Mouse (Mus musculus) frontal cortex, postnatal 36 days (tissue): ENCODE results near the gene Arid1b.
A peak's percentile ranks its signal among the peaks of the same experiment; 100 is the strongest.

Source experiments
- DNase-seq, 2 experiments: peaks; one replicate each; pipeline ENCODE4 v3.0.0; 2022; ENCODE audit warnings: low spot score in 2 of 2

Arid1b gene

DNA sequence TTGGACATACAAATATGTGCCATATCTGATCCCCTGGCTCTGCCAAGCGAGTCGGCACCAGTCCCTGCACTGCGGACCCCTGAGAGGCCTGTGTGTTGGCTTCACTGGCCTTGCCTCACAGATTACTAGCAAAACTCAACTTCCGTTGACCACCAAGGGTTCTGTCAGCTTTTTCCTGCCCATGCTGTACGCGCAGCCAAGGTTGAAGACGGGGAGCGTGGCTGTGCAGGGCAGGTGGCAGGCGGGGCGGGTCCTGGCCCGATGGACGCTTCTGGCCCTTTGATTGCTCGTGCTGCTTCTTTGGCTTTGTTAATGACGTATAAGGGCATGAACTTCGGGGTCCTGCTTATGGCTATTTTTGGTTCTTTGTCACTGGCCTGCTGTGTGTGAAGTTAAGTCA, 253.6 kb downstream of the Arid1b start:
- no peak for DNase-seq

DNA sequence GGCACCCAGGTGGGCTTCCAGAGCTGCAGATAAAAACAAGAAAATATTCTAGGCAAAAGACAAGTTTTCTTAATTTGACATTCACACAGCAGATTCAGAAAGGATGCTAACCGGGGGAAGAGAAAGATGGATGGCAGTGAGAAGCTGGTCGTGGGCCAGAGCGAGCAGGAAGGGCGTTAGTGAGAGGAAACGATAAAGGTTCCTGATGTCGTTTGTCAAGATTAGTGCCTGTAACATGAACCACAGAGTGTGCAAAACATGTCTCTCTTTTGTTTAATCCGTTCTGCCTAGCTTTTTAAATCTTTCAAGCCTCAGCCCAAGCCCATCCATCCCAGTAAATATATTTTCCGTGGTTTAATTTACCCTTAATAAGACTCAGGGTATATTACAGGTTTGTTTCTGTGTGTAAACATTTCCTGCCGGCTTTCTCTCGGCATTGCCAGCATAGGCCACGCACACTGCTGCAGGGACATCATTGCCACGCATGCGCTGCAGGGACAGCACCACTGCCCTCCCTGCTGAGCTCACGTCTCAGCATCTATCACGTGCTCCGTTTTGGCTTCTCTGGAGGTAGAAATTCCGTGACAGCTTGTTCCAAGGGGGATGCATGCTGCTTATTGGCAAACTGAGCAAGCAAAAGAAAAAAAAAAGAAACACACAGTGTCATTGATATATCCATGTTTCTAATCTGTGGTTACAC, 255.0 kb downstream of the Arid1b start:
- peak; percentile 27 to 66 for DNase-seq

DNA sequence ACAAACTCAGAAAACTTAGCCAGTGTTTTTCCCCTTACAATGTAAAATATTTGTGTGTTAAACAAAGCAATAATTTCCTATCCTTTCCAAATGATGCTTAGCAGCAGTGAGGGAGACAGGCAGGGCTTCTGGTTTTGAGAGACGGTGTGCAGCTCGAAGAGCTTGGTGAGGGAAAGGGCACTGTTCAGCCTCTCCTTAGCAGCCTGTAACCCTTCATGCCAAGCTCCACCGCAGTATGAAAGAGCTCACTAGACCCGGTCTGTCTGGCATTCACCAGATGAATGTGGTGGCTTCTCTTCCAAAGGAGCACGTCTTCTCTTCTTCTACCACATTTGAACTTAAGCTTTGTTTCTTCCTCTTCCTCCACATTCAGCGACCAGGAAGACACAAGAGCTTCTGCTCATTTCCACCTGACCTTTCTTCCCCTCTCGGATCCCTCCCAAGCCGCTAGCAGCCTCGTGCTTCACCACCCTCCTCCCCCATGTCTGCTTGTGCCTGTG, 255.6 kb downstream of the Arid1b start:
- DNase-seq = no peak

DNA sequence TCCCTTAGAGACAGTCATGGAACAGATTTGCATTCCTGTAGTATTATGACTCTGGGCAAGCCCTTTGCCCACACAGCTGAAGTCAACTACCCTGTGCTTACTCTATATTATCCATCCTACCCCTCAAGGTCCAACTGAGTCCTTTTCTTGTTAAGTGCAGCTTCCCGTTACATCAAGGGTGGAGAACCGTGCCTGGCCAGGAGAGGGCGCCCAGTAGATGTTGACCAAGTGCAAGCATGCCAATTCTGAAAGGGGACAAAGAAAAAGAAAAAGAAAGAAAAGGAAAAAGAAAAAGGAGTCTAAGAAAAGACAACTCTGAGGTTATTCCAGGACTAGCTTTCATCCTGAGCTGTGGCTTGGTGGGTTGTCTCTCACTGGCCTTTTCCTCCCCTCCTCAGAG, 258.3 kb downstream of the Arid1b start:
- peak; percentile 75 to 85 for DNase-seq

DNA sequence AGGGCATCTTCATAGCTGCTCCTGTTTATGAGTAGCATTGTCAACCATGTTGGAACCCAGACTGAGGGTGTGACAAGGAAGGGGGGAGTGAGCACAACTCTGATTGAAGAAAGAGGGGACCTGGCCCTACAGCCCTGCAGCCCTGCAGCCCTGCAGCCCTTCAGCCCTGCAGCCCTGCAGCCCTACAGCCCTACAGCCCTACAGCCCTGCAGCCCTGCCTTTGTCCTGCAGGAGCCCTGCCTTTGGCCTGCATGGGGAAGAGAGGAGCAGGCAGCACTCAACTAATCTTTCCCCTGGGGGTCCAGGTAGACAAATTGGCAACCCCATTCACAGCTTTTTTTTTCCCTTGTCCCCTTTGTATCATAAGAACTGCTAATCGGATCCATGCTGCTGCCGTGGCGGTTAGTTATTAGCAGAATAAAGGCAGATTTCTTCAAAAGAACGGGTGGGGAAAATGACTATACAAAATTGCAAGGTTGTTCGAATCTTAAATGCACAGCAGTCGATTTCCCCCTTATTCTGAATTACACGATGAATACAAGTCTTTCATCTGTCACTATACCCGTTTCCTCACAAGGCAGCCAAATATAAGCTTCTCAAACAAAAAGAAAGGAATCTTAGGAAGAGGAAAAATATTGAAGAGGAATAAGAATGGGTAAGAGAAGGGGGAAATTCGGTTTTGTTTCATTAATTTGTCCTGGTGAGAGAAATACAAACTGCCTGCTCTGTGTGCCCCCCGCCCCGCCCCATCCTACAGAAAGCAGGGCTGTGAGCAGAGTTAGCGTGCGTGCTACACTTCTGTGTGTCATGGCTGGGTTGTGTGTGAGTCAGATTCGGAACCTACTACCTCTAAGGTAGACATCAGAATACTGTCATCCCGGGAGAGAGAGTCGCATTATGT, 260.8 kb downstream of the Arid1b start:
- DNase-seq = no peak

DNA sequence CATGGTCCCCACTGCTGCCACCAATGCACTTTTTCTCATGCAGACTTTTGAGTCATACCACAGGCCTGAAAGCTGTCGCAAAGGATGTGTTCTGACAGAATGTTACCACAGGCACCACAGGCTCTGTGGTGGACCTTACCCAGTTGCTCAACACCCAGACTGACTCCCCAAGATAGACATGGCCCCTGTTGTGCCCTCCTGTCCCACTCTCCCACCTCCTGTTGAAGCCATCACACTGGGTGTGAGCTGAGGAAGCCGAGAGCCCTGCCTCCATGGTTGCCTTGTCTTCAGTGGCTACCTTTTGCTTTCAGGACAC, 261.4 kb downstream of the Arid1b start:
- DNase-seq = no peak

DNA sequence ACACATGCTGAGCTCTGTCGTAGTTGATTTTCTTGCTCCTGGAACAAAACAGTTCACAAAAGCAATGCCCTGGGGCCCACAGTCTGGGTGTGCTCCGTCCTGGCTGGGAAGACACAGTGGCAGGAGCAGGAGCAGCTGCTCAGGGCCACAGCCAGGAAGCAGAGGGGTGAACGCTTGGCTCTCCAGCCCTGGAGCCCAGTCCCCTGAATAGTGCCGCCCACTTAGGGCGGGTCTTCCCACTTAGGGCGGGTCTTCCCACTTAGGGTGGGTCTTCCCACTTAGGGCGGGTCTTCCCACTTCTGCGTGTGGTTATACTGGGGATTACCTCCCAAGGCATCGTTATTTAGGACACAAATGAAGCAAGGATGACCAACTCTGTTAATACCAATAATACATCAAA, 264.8 kb downstream of the Arid1b start:
- DNase-seq = no peak

DNA sequence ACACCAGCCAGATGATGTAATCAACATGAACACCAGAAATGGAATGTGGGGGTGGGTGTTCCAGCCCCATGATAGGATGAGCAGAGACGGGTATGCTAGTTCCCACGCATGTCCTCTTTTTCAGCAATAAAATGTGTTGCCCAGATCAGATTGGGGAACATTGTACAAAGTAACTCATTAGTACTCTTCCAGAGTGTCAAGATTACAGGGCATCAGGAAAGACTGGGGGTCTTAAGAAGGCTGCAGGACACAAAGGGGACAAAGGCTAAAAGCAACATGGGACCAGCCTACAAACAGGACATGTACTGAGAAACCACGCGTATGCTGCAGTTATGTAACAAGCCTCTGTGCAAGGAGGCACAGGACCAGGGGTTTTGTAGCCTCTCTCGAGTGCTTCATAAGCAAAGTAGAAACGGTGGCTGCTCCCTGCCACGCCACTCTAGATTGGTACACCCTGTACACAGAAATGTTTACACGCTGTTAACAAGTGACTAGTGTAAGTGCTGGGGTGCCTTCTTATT, 267.1 kb downstream of the Arid1b start:
- peak; percentile 65 to 79 for DNase-seq

DNA sequence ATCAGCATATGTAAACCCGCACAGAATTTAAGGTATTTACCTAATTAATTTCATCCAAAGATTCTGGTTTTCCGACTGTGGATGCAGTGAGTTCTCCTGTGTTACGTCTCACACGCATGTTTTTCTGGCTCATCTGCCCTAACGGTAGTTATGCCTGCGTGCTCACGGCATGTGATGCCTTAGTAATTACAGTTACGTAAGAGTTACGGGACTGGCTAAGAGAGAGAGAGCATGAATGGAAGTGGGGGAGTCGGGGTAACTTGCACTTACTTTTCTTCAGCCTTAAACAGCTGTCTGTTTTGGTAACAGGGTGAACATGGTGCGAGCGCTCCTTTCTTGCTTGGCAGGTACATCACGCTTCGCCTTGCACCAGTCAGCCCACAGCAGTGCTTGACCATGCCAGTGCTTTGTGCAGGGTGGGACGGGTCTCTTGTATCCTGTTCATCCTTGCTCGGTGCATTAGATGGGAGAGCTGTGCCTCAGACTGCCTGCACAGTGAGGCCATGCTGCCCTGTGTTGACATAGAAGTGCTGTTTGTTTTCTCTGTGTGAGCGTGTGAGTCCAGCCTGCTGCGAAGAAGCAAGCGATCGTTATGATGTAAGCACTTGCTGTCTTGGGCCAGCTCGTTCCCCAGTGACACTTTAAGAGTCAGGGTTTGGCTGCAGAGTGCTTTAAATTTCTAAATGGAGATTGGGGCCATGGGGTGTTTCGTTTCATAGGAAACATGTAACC, 267.9 kb downstream of the Arid1b start:
- peak in 1 of 2 experiments; percentile 50 for DNase-seq

DNA sequence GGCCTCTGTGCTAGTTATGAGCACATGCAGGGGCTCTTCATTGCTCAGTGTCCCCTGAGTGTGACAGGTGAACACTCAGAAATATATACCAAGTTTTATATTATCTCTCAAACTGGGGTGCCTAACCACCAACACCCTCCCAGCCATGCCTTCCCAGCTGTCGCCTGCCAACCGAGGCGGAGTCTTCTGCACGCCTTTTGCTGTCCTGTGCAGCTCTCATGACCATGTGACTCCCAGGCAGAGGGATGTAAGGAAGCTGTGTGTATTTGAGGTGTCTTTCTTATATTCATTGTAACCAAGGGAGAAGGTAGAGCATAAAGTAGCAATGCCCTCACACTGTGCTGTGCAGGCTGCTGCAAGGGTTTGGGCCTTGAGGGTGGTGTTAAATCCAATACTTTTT, 268.7 kb downstream of the Arid1b start:
- DNase-seq = no peak

DNA sequence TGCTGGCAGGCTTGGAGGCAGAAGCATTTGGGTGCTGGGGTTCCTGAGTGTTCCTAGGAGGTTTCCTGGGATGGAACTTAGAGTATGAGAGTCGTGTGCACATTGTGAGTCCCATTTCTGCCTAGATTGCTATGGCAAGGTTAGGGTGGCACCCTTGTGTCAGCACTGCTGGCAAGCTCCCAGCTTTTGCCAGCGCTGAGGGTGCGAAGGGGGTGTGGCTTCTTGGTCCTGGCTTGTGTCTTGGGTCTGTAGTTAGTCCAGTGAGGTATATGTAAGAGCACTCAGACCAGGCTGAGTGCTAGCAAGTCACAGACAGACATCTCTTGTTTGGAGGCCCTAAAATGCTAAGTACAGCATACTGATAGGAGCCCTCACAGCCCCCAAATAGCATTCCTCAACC, 270.7 kb downstream of the Arid1b start:
- DNase-seq = no peak

DNA sequence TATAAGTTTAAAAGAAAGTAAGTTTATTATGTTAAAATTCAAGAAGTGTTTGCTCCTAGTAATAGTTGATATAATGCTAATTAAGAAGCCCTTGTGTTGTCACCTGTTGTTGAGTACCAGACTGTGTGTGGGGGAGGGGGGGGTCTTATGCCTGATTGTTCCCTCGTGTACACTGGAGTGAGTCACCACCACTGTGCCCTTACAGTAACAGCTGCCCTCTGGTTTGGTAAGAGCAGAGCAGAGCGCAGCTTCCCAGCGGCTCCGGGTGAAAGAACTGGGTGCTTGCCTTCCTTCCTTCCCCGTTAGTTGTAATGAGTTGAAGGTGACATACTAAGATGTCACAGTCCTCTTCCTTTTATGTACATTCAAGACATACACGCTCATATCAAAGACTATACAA, 271.5 kb downstream of the Arid1b start:
- no peak for DNase-seq

DNA sequence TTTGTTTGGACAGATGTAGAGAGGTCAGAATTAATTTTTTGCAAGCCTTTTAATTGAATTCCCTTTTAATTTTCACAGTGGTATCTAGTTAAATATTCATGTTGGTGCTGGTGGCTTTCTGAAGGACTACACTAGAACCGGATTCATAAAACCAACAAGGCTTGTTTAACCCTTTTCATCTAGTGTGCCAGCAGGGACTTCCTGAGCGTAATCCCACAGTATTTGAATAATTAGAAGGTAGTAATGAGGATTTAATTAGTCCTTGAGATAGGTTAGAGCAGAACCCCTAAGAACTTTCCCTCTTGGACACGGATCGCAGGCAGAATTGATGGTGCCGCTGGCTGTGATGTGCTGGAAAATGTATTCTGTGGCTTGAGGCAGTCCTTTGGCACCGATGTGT, 273.6 kb downstream of the Arid1b start:
- DNase-seq = no peak

DNA sequence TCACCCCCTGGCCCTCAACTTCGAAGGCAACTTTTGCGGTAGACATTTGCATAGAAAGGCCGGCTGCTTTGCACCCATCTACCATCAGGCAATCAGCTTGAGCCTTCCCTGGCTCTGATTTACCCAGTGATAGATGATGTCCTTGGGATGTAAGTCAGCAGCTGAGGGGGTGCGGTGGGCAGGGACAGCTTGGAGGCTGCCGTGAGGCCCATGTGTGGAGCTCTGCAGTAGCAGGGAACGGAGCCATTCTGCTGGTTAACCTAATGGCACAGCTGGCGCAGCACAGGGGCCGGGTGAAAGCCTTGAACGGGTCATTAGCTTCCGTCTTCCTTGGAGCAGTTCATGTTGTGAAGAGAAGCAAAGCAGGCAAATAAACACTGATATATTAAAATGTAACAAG, 275.2 kb downstream of the Arid1b start:
- DNase-seq = no peak

DNA sequence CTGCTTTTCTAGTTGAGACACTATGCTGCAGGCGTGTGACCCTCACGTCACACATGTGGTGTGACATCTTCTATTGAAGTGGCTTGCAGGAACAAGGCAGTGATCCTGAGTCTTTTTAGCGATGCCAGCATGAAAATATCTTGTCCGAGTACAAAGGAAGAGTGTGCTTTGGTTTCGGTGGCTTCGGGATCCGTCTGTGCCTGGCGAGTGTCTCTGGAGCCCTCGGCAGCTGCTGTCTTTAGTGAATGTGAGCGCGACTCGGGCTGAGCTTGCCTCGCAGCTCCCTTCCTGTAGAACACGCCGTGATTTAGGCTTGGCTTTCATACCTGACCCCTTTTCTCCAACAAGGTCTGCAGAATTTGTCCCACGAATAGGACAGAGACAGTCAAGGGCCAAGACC, 275.6 kb downstream of the Arid1b start:
- DNase-seq = no peak

DNA sequence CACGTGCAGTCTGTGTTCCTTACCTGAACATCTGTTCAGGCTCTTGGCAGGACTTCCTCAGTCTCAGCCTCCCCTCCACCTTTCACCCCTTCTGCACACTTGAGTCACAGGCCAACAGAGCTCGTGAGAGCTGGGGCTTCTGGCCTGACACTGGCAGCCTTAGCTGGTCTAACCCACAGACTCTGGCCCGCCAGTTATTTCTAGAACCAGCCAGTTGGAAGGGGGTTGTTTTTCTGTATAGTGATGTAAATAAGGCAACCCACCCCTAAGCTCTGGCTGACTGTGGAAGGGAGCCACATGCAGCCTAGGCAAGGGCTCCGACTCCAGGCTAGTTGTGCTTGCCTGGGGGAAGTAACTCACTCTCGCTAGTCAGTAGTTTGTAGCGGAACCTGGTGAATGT, 276.7 kb downstream of the Arid1b start:
- DNase-seq = no peak

DNA sequence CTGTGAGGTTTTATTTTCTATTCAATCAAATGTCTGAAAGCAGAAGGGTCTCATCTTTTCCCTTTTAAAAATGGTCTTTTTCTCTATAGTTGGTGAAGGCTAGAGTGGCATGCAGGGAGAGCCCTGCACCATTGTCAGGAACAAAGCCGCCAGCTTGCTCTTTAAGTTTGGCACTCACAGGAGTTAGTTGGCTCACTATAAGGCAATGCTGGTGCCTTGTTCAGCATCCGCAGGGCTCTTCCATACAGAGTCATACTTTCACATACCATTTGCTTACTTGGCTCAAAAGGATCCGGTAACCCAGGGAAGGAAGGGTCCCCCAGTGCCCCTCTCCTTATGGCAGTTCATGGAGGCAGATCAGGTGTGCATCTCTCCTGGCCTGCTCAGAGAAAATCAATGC, 279.0 kb downstream of the Arid1b start:
- DNase-seq = no peak

DNA sequence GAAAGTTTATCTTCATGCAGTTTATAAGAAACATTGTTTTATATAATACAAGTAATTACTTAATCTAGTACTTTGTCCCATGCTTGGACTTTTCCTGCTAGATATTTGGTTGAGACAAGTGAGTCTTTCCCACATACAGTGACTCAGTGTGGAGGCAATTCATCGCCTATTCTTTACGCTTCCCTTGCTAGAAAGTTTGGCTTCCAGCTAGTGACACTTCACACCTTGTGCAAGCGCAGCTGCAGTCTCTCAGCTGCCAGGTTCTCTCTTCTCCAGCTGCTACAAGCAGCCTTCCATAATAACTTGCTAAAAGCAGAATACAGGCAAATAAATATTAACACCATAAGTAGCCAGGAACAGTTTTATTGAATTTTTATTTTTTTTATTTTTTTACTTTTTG, 279.6 kb downstream of the Arid1b start:
- DNase-seq = peak in 1 of 2 experiments; percentile 75

DNA sequence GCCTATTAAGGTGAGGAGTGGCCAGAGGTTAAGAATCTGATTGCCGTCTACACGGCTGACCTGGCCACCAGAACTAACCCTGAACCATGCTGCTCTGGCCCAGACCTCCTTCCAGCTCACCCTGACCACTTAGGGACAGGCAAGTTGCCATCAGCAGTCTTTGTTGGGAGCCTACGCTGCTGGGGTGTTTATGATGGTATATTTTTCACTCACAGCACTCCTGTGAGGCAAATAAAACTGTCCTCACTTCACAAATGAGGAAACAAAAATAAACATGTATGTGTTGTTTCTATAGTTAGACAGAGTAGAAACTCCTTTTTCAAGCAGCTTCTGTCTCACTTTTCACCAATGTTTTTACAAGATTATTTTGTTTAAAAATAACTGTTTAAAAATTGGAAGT, 280.3 kb downstream of the Arid1b start:
- no peak for DNase-seq

DNA sequence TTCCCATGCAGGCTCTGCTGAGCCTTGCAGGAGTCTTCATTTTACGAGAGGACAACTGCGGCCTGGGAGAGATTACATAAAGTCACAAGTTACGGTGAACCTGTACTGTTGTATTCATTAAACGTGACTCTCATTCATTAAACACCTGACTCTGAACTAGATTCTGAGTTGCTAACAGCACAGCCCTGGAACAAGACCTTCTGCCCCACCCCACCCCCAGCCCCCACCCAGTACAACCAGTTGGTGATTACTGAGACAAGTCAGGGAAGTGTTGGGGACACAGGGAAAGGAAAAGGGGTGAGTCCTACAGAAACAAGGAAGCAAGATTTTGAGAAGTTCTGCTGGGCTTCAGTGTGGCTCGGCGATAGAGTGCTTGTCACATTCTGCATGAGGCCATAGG, 281.6 kb downstream of the Arid1b start:
- no peak for DNase-seq

DNA sequence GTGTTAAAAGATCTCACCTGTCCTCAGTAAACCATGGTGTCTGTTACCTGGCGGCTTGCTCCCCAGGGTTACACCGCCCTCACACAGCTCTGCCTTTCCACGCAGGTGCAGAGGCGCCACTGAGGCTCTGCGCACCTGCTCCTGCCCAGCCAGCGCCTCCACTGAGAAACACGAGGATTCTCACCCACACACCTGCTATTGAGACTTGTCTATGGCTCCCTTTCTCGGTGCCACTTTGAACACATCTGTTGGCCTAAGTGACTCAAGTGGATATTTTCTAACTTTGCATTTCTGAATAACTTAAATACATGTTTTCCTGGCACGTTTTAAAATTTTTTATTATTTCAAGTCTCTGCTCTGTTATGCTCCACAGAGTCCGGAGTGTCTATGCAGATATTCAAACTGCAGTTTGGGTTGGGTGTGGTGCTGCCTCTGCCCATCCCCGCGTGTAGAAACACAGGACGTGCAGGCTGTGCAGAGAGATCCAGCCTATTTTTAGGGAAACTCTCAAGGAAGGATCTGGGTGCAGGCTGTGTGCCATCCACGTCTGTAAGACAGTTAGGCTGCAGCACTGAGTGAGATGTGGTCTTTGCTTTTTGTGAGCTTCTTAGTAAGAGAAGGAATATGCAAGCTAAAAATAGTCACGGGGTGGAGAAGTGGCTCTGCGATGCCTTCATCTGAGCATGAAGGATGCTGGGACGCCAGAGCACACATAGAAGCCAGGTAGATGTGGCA, 283.2 kb downstream of the Arid1b start:
- DNase-seq = peak in 1 of 2 experiments; percentile 65
